Mouse (Mus musculus) kidney, postnatal 0 days (tissue): ENCODE measurements at regions not wholly inside any gene's neighbourhood (a gene's known extent, or its start where the extent isn't known, plus 50 kb on each side); places are given as distances from the start of the nearest gene placed in this dataset.

Experiments
- ATAC-seq: fragments of 200-750 bp; cut with Nextera tagmentation; replicated peaks from 2 replicates; pipeline ENCODE4 v1.8.0; 2017; ENCODE audit warnings: low read depth, moderate number of reproducible peaks, moderate TSS enrichment, moderate library complexity; ENCODE audit not compliant: low FRiP score
- DNase-seq: peaks from one replicate; pipeline ENCODE4 v3.0.0-alpha.2; 2016; ENCODE audit warnings: low spot score
- H3K27ac ChIP-seq: fragments of 300-500 bp; sonication (generic); 2 replicates; pipeline ENCODE4 v1.5.1; 2014; ENCODE audit warnings: mild to moderate bottlenecking
- H3K27me3 ChIP-seq: fragments of 300-500 bp; sonication (generic); 2 replicates; pipeline ENCODE4 v1.6.1; 2014; ENCODE audit warnings: low read length, mixed read lengths; ENCODE audit not compliant: insufficient read depth
- H3K36me3 ChIP-seq: fragments of 300-500 bp; sonication (generic); 2 replicates; pipeline ENCODE4 v1.6.1; 2014; ENCODE audit warnings: low read length, mixed read lengths; ENCODE audit not compliant: insufficient read depth
- H3K4me1 ChIP-seq: fragments of 300-500 bp; sonication (generic); replicated peaks from 2 replicates; pipeline ENCODE4 v1.6.1; 2014; ENCODE audit warnings: antibody characterized with exemption, low read length, mixed read lengths; ENCODE audit not compliant: insufficient read depth
- H3K4me2 ChIP-seq: fragments of 300-500 bp; sonication (generic); 2 replicates; pipeline ENCODE4 v1.6.1; 2014; ENCODE audit warnings: mild to moderate bottlenecking, low read length, moderate library complexity, mixed read lengths
- H3K4me3 ChIP-seq: fragments of 300-500 bp; sonication (generic); replicated peaks from 2 replicates; pipeline ENCODE4 v1.5.1; 2014; ENCODE audit warnings: low read depth, low read length
- H3K9ac ChIP-seq: fragments of 300-500 bp; sonication (generic); 2 replicates; pipeline ENCODE4 v1.6.1; 2014; ENCODE audit warnings: low read depth, low read length
- H3K9me3 ChIP-seq: fragments of 300-500 bp; sonication (generic); replicated peaks from 2 replicates; pipeline ENCODE4 v1.6.1; 2016; ENCODE audit warnings: low read length, inconsistent platforms, mixed read lengths
- CTCF ChIP-seq: IDR thresholded peaks from 2 replicates; pipeline ENCODE4 v1.5.1; 2016; ENCODE audit warnings: antibody characterized with exemption, low read depth, mild to moderate bottlenecking, moderate library complexity
- WGBS: fragments of 180-500 bp; shearing (Covaris S2); extraction: QIAGEN DNeasy Blood & Tissue Kit; methylation state at CpG from one replicate; pipeline ENCODE4 v1.1.7; 2014; 5-methylcytosine and 5-hydroxymethylcytosine counted together

DNA sequence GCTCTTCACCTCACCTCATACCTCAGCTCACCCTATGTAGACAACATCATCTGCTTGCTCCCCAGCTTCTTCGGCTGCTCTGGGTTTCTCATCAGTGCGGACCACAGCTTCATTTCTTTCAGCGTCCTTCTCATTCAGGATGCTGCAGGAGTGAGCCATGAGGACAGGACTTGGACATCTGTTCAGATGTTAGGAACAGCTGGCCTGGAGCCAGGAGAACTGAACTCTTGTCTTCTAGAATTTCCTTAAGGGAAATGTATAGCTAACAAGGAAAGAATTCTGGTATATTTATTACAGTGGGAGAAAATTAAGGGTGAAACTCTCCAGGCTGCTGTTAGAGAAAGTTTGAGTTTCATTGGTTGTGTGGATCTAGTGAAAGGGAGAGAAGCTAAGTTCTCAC is 167.1 kb downstream of the Drd1 start:
- no peaks in the 10 kb centered on the region for H3K36me3 ChIP-seq
- H3K27me3 ChIP-seq: no peaks in the 10 kb centered on the region
- no peak for TF ChIP-seq CTCF
- H3K9ac ChIP-seq: no peak overlapping the region
- H3K27ac ChIP-seq: no peak overlapping the region
- peak; percentile 17 for DNase-seq
- ATAC-seq: no peak
- no peak overlapping the region for H3K4me2 ChIP-seq
- no peak overlapping the region for H3K4me3 ChIP-seq
- no peaks in the 10 kb centered on the region for H3K4me1 ChIP-seq
- H3K9me3 ChIP-seq: no peaks in the 10 kb centered on the region
- 74% methylated on average over 3 of the region's 3 CpGs for WGBS

DNA sequence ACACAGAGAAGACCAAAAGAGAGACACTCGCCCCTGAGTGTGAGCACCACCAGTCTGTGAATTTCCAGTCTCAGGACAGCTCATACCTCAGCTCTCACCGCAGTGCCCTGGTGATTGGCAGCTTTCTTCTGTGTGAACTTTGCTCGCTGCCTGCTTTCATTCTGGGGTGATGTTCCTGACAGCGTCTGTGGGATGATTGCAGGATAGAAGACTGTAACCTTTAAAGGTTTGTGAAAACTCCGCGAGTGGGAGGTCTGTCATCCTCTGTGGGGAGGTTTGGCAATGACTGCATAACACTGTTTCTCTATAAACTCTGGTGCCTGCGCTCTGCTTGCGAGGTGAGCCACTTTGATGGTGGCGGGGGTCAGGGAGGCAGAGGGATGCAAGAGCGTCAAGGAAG is 169.7 kb downstream of the Drd1 start:
- Histone ChIP-seq H3K9me3 (no peaks in the 10 kb centered on the region), H3K9ac (no peak overlapping the region), H3K27ac (no peak overlapping the region), H3K4me2 (no peak overlapping the region), H3K27me3 (no peaks in the 10 kb centered on the region), H3K4me1 (no peaks in the 10 kb centered on the region), H3K4me3 (no peak overlapping the region), H3K36me3 (no peaks in the 10 kb centered on the region)
- WGBS: 83% methylated on average over 10 of the region's 10 CpGs
- ATAC-seq: no peak
- DNase-seq: no peak
- no peak for TF ChIP-seq CTCF

DNA sequence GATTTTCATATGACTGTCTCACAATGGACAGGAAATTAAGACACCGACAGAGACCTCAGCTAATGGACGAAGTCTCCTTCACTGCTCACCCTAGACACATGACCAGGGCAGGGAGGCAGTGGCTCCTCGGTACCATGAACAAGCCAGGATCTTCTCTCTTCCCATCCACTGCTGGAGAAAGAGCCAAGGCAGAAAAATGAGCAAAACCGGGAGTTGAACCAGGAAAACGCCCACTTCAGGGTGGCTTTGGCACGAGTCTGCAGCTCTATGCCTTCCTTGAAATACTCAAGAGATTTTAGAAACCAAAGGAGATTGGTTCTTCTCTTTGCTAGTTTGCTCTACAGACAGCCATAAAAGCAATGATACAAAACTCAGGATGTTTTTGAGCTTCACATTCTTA is 172.3 kb downstream of the Drd1 start:
- no peaks in the 10 kb centered on the region for H3K4me1 ChIP-seq
- no peak overlapping the region for H3K4me3 ChIP-seq
- no peaks in the 10 kb centered on the region for H3K27me3 ChIP-seq
- H3K36me3 ChIP-seq: no peaks in the 10 kb centered on the region
- ATAC-seq (no peak), DNase-seq (no peak)
- 84% methylated on average over 6 of the region's 6 CpGs for WGBS
- no peaks in the 10 kb centered on the region for H3K9me3 ChIP-seq
- TF ChIP-seq CTCF: no peak
- no peak overlapping the region for H3K4me2 ChIP-seq
- H3K9ac ChIP-seq: no peak overlapping the region
- H3K27ac ChIP-seq: no peak overlapping the region

GRCm38 (mm10) chr13:53880466-53881250 is 174.8 kb downstream of the Drd1 start:
- H3K36me3 ChIP-seq: no peaks in the 10 kb centered on the region
- H3K4me2 ChIP-seq: no peak overlapping the region
- no peaks in the 10 kb centered on the region for H3K9me3 ChIP-seq
- no peaks in the 10 kb centered on the region for H3K27me3 ChIP-seq
- H3K9ac ChIP-seq: no peak overlapping the region
- 65% methylated on average over 10 of the region's 10 CpGs for WGBS
- DNase-seq (no peak), ATAC-seq (no peak)
- H3K27ac ChIP-seq: no peak overlapping the region
- no peak overlapping the region for H3K4me3 ChIP-seq
- H3K4me1 ChIP-seq: no peaks in the 10 kb centered on the region
- TF ChIP-seq CTCF: no peak

- Histone ChIP-seq H3K4me1 (no peaks in the 10 kb centered on the region), H3K4me2 (no peak overlapping the region), H3K9me3 (no peaks in the 10 kb centered on the region), H3K4me3 (no peak overlapping the region), H3K27ac (no peak overlapping the region), H3K27me3 (no peaks in the 10 kb centered on the region), H3K9ac (no peak overlapping the region), H3K36me3 (no peaks in the 10 kb centered on the region)
- no peak for DNase-seq
- 77% methylated on average over 4 of the region's 4 CpGs for WGBS
- no peak for ATAC-seq
- no peak for TF ChIP-seq CTCF
Observed at GRCm38 (mm10) chr13:53875546-53875945, 180.0 kb downstream of the Drd1 start.

DNA sequence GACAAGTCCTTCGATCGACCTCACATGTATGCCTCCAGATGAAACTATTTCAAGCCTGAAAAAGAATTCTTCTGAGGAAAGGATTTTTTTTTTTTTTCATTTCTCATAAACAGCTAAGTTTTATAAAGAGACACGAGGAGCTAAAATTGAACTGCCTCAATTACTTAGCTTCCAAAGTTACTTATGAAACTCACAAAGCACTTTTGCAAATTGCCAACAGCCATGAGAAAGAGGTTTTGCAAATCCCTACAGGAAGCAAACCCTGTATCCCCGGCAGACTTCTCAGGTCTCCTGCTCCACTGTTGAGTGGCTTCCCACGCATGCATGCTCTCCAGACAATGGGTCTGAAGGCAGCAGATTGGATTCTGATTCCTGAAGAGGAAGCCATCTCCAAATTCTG is 190.2 kb downstream of the Drd1 start:
- TF ChIP-seq CTCF: no peak
- no peak for DNase-seq
- WGBS: 86% methylated on average over 5 of the region's 5 CpGs
- Histone ChIP-seq H3K9ac (no peak overlapping the region), H3K27me3 (no peaks in the 10 kb centered on the region), H3K36me3 (no peaks in the 10 kb centered on the region), H3K4me2 (no peak overlapping the region), H3K27ac (no peak overlapping the region), H3K9me3 (no peaks in the 10 kb centered on the region), H3K4me1 (no peaks in the 10 kb centered on the region), H3K4me3 (no peak overlapping the region)
- ATAC-seq: no peak

DNA sequence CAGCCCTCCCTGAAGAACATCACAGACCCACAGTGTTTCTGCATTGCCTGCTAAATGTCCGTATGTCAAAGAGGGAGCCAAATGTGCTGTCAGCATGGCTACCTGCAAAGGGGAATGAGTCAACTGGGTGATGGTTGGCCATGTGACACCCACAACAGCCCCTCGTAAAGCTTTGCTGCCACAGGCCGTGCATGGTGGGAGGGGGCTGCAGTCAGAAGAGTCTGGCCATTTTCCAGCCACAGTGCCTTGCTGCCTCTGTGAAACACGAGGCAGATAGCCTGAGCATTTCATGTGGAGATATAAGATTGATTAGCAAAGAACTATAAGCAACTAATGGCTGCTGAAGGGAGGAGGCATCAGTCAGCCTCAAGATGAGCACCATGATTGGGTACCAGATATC is 193.2 kb downstream of the Drd1 start:
- no peak overlapping the region for H3K27ac ChIP-seq
- no peaks in the 10 kb centered on the region for H3K9me3 ChIP-seq
- no peaks in the 10 kb centered on the region for H3K36me3 ChIP-seq
- no peak overlapping the region for H3K9ac ChIP-seq
- H3K4me3 ChIP-seq: no peak overlapping the region
- DNase-seq: no peak
- no peak for ATAC-seq
- no peaks in the 10 kb centered on the region for H3K4me1 ChIP-seq
- no peak overlapping the region for H3K4me2 ChIP-seq
- 8% methylated on average over 4 of the region's 4 CpGs for WGBS
- no peaks in the 10 kb centered on the region for H3K27me3 ChIP-seq
- TF ChIP-seq CTCF: no peak
